Mouse (Mus musculus): Measurements from ENCODE around the gene Gzmn.
"Not testable (repeated sequence)": the region's sequence is repeated elsewhere in the genome, so short reads cannot be mapped to it uniquely, and the experiment has no call there.

Gzmn gene

DNA sequence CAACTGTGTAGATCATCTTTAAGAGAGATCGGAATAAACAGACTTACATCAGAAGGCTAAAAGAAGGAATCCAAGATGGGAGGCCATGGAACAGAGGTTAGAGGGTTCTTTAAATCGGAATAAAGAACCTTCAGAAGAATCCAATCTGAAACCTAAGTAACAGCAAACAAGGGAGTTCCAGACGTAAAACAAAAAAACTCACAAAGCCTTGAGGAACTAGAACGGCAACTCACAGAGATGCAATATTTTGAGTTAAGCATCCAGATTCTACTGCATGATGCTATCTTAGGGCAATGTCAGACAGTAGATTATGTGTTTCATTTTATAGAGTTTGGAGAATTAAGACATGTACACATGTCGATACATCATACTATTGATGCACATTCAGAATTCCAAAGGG, at the start of gene Gzmn:
TSS of gene Gzmn (minus strand) at position 101 of the 400 bp plus-strand sequence.
- in situ Hi-C loops (cut with MboI; ENCODE audit: unreplicated experiment in 2 of 2): no loop called here

DNA sequence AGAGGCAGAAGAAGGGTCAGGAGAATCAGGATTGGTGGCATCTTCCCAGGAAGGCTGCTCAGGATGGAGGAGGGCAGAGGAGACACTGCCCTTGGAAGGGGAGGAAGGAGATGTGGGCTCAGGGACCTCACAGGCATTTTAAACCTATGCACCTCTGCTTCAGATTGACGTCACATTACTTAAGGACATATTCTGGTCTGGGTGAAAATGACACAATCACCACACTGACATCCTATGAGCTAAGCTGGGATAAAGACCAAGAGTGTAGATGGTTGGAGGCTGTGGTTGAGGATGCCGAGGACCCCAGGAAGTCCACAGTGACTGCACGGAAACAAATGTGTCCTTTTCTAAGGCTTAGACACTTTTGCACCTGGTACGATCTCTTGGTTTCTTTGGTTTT, 36.9 kb upstream of the Gzmn start, which contains the start of gene Gzmf:
TSS of gene Gzmf (minus strand) at position 101 of the 400 bp plus-strand sequence.
- in situ Hi-C loops (cut with MboI; ENCODE audit: unreplicated experiment in 2 of 2): no loop called here

DNA sequence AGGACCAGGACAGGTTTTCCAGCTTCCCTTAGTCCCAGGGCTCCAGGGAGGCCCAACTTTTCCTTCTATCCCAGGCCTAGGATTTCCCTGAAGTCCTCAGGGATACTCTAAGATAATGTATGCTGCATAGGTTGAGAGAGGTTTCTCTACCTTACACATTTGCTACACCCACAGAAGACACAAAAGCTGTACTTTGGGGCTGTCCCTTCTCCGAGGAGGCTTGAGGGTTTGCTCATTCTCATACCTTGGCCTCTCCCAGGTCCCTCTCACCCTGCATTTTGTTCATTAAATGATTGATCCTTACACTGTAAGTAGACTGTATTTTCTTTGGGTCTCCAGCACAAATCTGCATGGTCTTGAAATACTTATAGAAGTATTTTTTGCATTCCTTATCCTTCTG, 31.2 kb upstream of the Gzmn start:
- in situ Hi-C loops (cut with MboI; ENCODE audit: unreplicated experiment in 2 of 2): loop anchor here in 1 of 2 experiments (10.0 kb wide), 1 partner anchor 99 kb away; no protein-coding TSS in a partner anchor

DNA sequence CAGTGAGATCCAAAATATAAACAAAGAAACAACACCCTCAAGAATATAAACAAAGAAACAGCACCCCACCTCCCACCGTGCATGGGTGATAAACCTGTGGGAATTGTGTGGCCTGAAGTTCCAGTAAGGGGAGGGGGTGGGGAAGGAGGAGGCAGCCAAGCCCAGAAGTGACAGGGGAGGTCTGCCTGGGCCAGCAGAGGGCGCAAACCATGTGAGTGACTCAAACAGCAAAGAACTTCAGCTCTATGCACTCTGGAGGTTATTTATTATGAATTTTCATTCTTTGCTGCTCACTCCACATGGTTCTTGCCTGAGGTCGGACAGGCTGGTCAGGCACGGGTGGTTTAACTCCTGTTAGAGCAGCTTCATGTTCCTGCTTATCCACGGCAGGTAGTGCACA, 30.6 kb upstream of the Gzmn start:
- in situ Hi-C loops (cut with MboI; ENCODE audit: unreplicated experiment in 2 of 2): loop anchor here in 1 of 2 experiments (10.0 kb wide), 1 partner anchor 100 kb away; no protein-coding TSS in a partner anchor

DNA sequence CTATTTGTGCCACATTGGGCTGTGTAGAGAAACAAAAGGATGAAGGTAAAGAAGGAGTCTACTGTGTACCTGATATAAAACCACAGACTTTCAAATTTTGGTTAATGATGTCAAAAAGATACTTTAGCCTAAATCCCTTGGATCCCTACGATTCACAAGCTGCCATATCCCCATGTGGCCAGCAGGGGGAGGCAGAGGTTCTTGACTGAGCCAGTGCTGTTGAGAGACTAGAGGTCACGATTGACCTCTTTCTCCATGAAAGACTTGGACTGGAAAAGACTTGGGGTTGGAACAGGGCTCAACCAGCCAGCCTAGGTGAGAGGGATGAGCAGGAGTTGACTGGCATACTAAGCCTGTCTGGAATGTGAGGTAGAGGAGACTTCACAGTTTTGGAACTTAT, 29.6 kb upstream of the Gzmn start:
- in situ Hi-C loops (cut with MboI; ENCODE audit: unreplicated experiment in 2 of 2): loop anchor here in 1 of 2 experiments (10.0 kb wide), 1 partner anchor 101 kb away; no protein-coding TSS in a partner anchor

DNA sequence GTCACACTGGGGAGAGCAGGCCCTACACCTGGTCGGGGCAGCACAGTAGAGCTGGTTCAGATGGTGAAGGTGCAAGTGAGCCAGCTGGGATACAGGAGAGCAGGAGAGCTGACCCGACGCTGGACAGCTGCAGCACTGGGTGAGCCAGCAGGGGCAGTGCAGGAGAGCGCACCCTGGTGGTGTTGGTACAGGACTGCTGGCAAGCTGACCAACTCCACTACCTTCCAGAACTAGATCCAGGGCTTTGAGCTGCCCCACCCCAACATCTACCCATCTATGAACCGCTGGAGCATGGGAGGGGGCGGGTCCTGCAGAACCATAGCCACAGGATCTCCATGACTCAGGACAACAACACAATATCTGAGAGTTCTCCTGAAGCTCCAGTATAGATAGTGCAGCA, 12.5 kb upstream of the Gzmn start:
- in situ Hi-C loops (cut with MboI; ENCODE audit: unreplicated experiment in 2 of 2): no loop called here

DNA sequence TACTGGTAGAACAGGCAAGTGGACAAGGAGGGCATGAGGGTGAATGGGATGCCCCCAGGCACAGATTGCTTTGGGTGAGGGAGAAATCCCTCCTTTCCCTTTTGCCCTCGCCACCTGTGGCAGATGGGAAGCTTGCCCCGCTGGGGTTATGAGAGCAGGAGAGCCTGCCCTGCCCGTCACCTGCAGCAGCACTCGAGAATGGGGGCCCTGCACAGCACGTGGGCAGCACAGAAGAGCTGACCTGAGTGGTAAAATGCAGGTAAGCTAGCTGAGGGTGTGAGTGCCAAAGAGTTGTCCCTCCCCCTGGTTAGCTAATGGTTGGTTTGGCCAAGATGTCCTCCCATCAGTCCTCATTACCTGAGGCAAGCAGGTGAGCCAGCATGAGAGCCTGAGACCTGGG, 12.1 kb upstream of the Gzmn start:
- in situ Hi-C loops (cut with MboI; ENCODE audit: unreplicated experiment in 2 of 2): no loop called here

DNA sequence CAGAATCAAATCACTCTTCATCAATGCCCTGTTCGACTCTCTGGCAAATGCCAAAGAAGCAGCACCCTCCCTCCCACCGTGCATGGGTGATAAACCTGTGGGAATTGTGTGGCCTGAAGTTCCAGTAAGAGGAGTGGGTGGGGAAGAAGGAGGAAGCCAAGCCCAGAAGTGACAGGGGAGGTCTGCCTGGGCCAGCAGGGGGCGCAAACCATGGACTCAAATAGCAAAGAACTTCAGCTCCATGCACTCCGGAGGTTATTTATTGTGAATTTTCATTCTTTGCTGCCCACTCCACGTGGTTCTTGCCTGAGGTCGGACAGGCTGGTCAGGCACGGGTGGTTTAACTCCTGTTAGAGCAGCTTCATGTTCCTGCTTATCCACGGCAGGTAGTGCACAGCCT, 3.3 kb upstream of the Gzmn start:
- in situ Hi-C loops (cut with MboI; ENCODE audit: unreplicated experiment in 2 of 2): not testable (repeated sequence)

DNA sequence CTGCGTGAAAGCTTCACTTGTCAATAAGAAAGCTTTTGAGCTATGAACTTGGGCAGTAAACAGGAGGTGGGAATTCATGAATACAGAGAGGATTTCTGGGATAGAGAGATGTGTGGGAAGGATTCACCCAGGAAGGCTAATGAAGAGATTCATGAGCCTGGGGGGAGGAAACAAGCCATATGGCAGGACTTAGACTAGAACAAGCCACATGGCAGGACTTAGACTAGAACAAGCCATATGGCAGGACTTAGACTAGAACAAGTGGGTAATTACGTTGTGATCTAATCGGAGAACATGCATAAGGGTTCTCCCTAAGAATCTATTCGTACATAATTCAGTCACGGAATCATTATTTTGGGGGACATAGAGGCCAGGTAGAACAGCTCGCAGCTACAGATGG, 1.0 kb downstream of the Gzmn start:
- in situ Hi-C loops (cut with MboI; ENCODE audit: unreplicated experiment in 2 of 2): no loop called here

DNA sequence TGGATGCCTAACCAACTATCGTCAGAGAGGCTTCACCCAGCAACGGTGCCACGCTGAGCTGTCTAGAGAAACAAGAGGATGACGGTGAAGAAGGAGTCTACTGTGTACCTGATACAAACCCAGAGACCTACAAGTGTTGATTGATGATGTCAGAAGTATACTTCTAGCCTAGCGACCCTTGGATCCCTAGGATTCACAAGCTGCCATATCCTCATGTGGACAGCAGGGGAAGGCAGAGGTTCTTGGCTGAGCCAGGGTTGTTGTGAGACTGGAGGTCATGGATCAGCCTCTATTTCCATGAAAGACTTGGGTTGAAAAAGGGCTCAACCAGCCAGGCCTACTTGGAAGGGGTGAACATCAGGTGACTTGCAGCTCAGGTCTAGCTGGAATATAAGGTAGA, 1.7 kb downstream of the Gzmn start:
- in situ Hi-C loops (cut with MboI; ENCODE audit: unreplicated experiment in 2 of 2): no loop called here

DNA sequence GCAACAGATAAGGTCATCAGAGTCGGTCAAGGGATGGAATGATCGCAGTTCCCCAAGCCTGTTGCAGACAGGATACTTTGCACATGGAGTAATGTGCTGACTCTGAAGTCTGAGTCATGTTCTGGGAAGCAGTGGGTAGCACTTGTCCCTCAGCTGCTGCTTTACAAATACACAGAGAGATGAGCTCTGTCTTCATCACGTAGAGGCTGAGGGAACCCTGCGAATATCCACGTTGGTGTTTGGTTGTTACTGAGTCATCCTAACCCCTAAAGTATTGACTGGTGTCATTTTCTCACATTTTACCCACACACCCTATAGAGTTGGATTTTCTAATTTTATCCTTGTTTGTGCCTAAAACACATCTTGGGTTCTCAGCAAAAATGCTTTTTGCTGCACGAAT, 6.4 kb downstream of the Gzmn start:
- in situ Hi-C loops (cut with MboI; ENCODE audit: unreplicated experiment in 2 of 2): no loop called here

DNA sequence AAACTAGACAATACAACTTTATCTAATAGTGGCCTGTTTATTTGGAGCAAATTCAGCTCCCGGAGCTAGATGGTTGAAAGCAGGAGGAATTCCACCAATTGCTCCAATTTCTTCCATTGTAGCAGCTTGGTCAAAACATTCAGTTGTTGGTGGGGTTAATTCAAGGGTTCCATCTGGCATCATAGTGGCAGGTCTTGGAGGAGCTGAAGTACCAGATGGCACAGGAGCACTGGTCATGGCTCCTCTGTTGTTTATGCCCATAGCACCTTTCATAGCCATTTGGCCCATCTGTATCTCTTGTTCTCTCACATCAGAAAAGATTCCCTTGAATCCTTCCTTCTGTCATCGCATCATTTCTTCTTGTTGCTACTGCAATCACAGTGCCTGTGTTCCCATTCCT, 12.3 kb downstream of the Gzmn start:
- in situ Hi-C loops (cut with MboI; ENCODE audit: unreplicated experiment in 2 of 2): no loop called here

DNA sequence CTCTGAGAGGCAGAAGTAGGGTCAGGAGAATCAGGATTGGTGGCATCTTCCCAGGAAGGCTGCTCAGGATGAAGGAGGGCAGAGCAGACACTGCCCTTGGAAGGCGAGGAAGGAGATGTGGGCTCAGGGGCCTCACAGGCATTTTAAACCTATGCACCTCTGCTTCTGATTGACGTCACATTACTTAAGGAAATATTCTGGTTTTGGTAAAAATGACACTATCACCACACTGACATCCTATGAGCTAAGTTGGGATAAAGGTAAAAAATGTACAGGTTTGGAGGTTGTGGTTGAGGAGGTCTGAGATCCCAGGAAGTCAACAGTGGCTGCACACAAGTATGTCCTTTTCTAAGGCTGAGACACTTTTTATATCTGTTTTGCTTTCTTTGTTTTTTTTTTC, 14.9 kb downstream of the Gzmn start, which contains the start of gene Gzmg:
TSS of gene Gzmg (minus strand) at position 101 of the 400 bp plus-strand sequence.
- in situ Hi-C loops (cut with MboI; ENCODE audit: unreplicated experiment in 2 of 2): not testable (repeated sequence)

DNA sequence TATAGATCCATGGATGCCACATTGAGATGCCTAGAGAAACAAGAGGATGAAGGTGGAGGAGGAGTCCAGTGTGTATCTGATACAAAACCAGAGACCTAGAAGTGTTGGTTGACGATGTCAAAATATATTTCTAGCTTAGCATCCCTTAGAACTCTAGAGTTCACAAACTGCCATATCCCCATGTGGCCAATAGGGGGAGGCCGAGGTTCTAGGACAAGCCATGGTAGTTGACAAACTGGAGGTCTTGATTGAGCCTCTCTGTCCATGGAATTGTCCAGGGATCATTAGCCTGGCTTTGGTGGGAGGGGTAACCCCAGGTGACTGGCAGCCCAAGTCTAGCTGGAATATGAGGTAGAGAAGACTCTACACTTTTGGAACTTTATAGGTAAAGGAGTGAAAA, 19.1 kb downstream of the Gzmn start:
- in situ Hi-C loops (cut with MboI; ENCODE audit: unreplicated experiment in 2 of 2): no loop called here

DNA sequence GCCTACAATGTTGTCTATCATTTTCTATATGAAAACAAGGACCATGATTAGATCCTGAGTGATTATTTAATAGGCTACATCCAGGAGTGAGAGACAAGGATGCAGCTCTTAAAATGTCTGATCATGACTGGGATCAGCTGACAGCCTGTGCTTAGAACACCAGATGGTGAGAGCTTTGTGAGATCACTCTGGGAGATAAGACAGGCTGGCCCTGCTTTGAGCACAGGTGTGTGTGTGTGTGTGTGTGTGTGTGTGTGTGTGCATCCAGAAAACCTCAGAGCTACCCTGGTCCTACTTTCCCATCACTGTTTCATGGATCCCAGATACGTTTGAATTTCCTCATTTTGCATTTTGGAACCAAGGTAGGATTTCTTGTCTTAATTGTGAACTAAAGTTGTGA, 40.7 kb downstream of the Gzmn start:
- in situ Hi-C loops (cut with MboI; ENCODE audit: unreplicated experiment in 2 of 2): not testable (repeated sequence)

DNA sequence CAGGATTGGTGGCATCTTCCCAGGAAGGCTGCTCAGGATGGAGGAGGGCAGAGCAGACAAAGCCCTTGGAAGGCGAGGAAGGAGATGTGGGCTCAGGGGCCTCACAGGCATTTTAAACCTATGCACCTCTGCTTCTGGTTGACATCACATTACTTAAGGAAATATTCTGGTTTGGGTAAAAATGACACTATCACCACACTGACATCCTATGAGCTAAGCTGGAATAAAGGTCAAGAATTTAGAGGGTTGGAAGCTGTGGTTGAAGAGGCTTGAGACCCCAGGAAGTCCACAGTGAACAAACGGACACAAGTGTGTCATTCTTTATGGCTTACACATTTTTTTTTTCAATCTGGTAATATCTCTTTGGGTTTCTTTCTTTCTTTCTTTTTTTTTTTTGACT, 41.9 kb downstream of the Gzmn start, which contains the start of gene Gzmd:
TSS of gene Gzmd (minus strand) at position 101 of the 400 bp plus-strand sequence.
- in situ Hi-C loops (cut with MboI; ENCODE audit: unreplicated experiment in 2 of 2): not testable (repeated sequence)

DNA sequence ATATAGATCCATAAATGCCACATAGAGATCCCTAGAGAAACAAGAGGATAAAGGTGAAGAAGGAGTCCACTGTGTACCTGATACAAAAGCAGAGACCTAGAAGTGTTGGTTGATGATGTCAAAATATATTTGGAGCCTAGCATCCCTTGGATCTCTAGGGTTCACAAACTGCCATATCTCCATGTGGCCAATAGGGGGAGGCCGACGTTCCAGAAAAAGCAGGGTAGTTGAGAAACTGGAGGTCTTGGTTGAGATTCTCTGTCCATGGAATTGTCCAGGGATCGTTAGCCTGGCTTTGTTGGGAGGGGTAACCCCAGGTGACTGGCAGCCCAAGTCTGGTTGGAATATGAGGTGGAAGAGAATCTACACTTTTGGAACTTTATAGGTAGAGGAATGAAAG, 46.1 kb downstream of the Gzmn start:
- in situ Hi-C loops (cut with MboI; ENCODE audit: unreplicated experiment in 2 of 2): no loop called here

DNA sequence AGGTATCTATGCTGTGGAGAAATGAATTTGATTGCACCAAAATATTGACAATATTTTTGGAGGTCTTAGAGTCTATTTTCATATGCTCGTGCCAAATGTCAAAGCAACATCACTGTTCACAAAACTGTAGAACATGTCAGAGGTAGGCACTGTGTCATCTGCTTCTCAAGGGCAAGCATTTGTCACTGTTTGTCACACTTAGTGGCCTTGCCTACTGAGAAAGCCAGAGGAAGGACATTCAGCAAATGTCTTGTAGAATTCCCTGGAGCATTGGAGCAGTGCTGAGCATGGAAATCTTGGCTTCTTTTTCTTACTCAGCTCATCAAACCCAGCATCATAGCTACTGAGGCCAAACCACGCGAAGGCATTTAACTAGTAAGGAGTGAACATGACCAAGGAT, 50.9 kb downstream of the Gzmn start:
- in situ Hi-C loops (cut with MboI; ENCODE audit: unreplicated experiment in 2 of 2): no loop called here

DNA sequence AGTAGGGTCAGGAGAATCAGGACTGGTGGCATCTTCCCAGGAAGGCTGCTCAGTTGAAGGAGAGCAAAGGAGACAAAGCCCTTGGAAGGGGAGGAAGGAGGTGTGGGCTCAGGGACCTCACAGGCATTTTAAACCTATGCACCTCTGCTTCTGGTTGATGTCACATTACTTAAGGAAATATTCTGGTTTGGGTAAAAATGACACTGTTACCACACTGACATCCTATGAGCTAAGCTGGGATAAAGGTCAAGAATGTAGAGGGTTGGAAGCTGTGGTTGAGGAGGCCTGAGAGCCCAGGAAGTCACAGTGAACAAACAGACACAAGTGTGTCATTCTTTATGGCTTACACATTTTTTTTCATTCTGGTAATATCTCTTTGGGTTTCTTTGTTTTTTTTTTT, 53.9 kb downstream of the Gzmn start, which contains the start of gene Gzme:
TSS of gene Gzme (minus strand) at position 101 of the 400 bp plus-strand sequence.
- in situ Hi-C loops (cut with MboI; ENCODE audit: unreplicated experiment in 2 of 2): no loop called here
